Mouse (Mus musculus) hindbrain, embryonic 15.5 days (tissue): ENCODE results near the gene Alg1. TPM values are rescaled to one million over a fixed set of nuclear protein-coding genes. Genes with fewer than 3 reads are reported as not detected.

ENCODE experiments used
- ATAC-seq: fragments of 200-750 bp; cut with Nextera tagmentation; 2 replicates; pipeline ENCODE4 v1.8.0; 2017; ENCODE audit warnings: low read depth, moderate number of reproducible peaks, moderate TSS enrichment; ENCODE audit not compliant: low FRiP score
- H3K27ac ChIP-seq: fragments of 300-500 bp; sonication (generic); replicated peaks from 2 replicates; pipeline ENCODE4 v1.5.1; 2015; ENCODE audit warnings: mild to moderate bottlenecking, inconsistent platforms
- H3K27me3 ChIP-seq: fragments of 300-500 bp; sonication (generic); 2 replicates; pipeline ENCODE4 v1.6.1; 2015; ENCODE audit warnings: control low read depth, inconsistent platforms
- H3K36me3 ChIP-seq: fragments of 300-500 bp; sonication (generic); 2 replicates; pipeline ENCODE4 v1.6.1; 2015; ENCODE audit warnings: control low read depth, inconsistent platforms
- H3K4me1 ChIP-seq: fragments of 300-500 bp; sonication (generic); replicated peaks from 2 replicates; pipeline ENCODE4 v1.6.1; 2015; ENCODE audit warnings: control low read depth, inconsistent platforms
- H3K4me2 ChIP-seq: fragments of 300-500 bp; sonication (generic); 2 replicates; pipeline ENCODE4 v1.6.1; 2015; ENCODE audit warnings: moderate library complexity, mild to moderate bottlenecking, inconsistent platforms
- H3K4me3 ChIP-seq: fragments of 300-500 bp; sonication (generic); 2 replicates; pipeline ENCODE4 v1.5.1; 2015; ENCODE audit warnings: mild to moderate bottlenecking, inconsistent platforms
- H3K9ac ChIP-seq: fragments of 300-500 bp; sonication (generic); 2 replicates; pipeline ENCODE4 v1.6.1; 2015; ENCODE audit warnings: inconsistent platforms
- H3K9me3 ChIP-seq: fragments of 300-500 bp; sonication (generic); 2 replicates; pipeline ENCODE4 v1.6.1; 2016; ENCODE audit warnings: control low read depth, inconsistent platforms
- WGBS: fragments of 180-500 bp; shearing (Covaris S2); methylation state at CpG from one replicate; pipeline ENCODE4 v1.1.7; 2015; 5-methylcytosine and 5-hydroxymethylcytosine counted together
- microRNA-seq: library from miRNA; unstranded; fragments of <30 nt; microRNA quantifications from one replicate; pipeline ENCODE4, GENCODE M21; 2016
- polyA plus RNA-seq: library from polyadenylated mRNA; unstranded; fragments of >200 nt; fragmentation: Nextera tagmentation; extraction: Ambion mirVana; gene quantifications from 2 replicates; pipeline ENCODE4 v1.2.1, GENCODE M21; 2015

Alg1 gene
- polyA plus RNA-seq, 1 experiment from 2014 or later: 43.6 TPM

GRCm38 (mm10) chr16:5279571-5280222, 46.3 kb downstream of the Alg1 start:
- H3K4me2 ChIP-seq: no peak overlapping the region
- H3K27ac ChIP-seq: no peak overlapping the region
- H3K9ac ChIP-seq: no peak overlapping the region
- no peaks in the 10 kb centered on the region for H3K27me3 ChIP-seq
- no peak overlapping the region for H3K4me3 ChIP-seq
- H3K9me3 ChIP-seq: no peaks in the 10 kb centered on the region
- ATAC-seq: 0 out of 2 replicates have a peak, but pooled peaks have one; percentile 68
- no peaks in the 10 kb centered on the region for H3K4me1 ChIP-seq
- WGBS: 58% methylated on average over 5 of the region's 5 CpGs
- H3K36me3 ChIP-seq: no peaks in the 10 kb centered on the region

GRCm38 (mm10) chr16:5282686-5283085, 49.3 kb downstream of the Alg1 start:
- Histone ChIP-seq H3K27me3 (no peaks in the 10 kb centered on the region), H3K27ac (no peak overlapping the region), H3K4me3 (no peak overlapping the region), H3K36me3 (no peaks in the 10 kb centered on the region), H3K4me1 (no peaks in the 10 kb centered on the region), H3K9me3 (no peaks in the 10 kb centered on the region), H3K4me2 (no peak overlapping the region), H3K9ac (no peak overlapping the region)
- no peak for ATAC-seq
- 91% methylated on average over 9 of the region's 9 CpGs for WGBS

DNA sequence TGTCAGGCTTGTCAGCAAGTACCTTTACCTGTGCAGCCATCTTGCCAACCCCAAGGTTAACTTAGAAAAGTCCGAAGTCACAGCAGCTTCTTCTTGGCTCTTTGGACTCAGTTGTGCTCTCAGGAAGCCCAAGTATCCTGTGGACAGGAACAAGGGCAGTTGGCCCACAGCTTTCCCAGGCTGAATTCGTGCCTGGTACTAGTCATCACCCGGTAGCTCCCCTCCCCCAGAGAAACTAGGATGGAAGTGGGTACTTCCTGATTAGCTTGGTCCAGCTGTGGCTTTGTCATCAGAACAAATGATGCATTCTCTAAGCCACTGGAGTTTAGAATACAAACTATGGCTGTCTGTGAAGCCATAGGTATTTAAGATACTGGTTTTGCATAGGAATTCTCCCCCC, 52.0 kb downstream of the Alg1 start:
- WGBS: 57% methylated on average over 3 of the region's 3 CpGs
- H3K4me1 ChIP-seq: no peaks in the 10 kb centered on the region
- no peak overlapping the region for H3K27ac ChIP-seq
- no peak overlapping the region for H3K9ac ChIP-seq
- no peaks in the 10 kb centered on the region for H3K9me3 ChIP-seq
- no peaks in the 10 kb centered on the region for H3K27me3 ChIP-seq
- H3K36me3 ChIP-seq: no peaks in the 10 kb centered on the region
- no peak overlapping the region for H3K4me2 ChIP-seq
- no peak for ATAC-seq
- no peak overlapping the region for H3K4me3 ChIP-seq

Small RNAs within 50 kb of the gene (microRNA-seq; reads per million reads assigned to microRNA genes)
- not detected for gene Gm23689
- not detected for gene Gm26095
- not detected for gene Mir6364

Other genes with a start within 250 kb of the Alg1 start
- not detected in 2 replicates for gene Sept12, start 235.8 kb upstream of the Alg1 start, polyA plus RNA-seq
- gene Smim22, start 226.3 kb upstream of the Alg1 start, polyA plus RNA-seq: 2.7 and 4.3 TPM in 2 replicates
- 140 and 164 TPM in 2 replicates for gene Rogdi, start 220.1 kb upstream of the Alg1 start, polyA plus RNA-seq
- gene Glyr1, start 183.8 kb upstream of the Alg1 start, polyA plus RNA-seq: 176 and 180 TPM in 2 replicates
- gene Ubn1, start 183.6 kb upstream of the Alg1 start, polyA plus RNA-seq: 13.0 and 13.9 TPM in 2 replicates
- 0.16 and 0.18 TPM in 2 replicates for gene Ppl, start 101.2 kb upstream of the Alg1 start, polyA plus RNA-seq
- 0.41 and 0.56 TPM in 2 replicates for gene Sec14l5, start 86.5 kb upstream of the Alg1 start, polyA plus RNA-seq
- 12.2 and 13.0 TPM in 2 replicates for gene Nagpa, start 29.6 kb upstream of the Alg1 start, polyA plus RNA-seq
- 15.6 and 16.9 TPM in 2 replicates for gene AU021092, start 11.3 kb upstream of the Alg1 start, polyA plus RNA-seq
- 9.3 and 10.7 TPM in 2 replicates for gene Eef2kmt, start 22.4 kb downstream of the Alg1 start, polyA plus RNA-seq